In genomic region chr7:24189571-24189944, GRCm38 (mm10) we compare ENCODE assay signal across 27 mouse cellular contexts. TPM values are rescaled to one million over a fixed set of nuclear protein-coding genes. Genes with fewer than 3 reads are reported as not detected.
DNase-seq lines count a peak whose midpoint lies in the region; ATAC-seq and TF ChIP-seq lines count a peak whose summit lies in the region.
"Had no signal": no experiment of that assay in that cellular context is flagged by ENCODE, and none has a peak within 500 bp of the region (broad histone marks: within the 10 kb centered on the region; RNA-seq: fewer than 3 reads in every experiment).

No protein-coding gene starts in this region.

- no peak for TF ChIP-seq CTCF in bone marrow, adult 2 months (IDR thresholded peaks at IDR 0.05; ENCODE audit: control insufficient read depth, insufficient read depth, low read length)
- no peak for TF ChIP-seq CTCF in hindbrain, postnatal 0 days (IDR thresholded peaks at IDR 0.05; ENCODE audit: low read depth)

- no peak overlapping the region for H3K9ac ChIP-seq in hindbrain, postnatal 0 days (replicated peaks; ENCODE audit: low read length)
- no peak overlapping the region for H3K9ac ChIP-seq in hindbrain, embryonic 14.5 days
- H3K9ac ChIP-seq: embryonic facial prominence, embryonic 13.5 days; embryonic facial prominence, embryonic 15.5 days; forebrain, embryonic 13.5 days; forebrain, embryonic 15.5 days; forebrain, postnatal 0 days had no signal

- H3K4me3 ChIP-seq in bone marrow, adult 2 months (replicated peaks; ENCODE audit: control insufficient read depth, low read depth, low read length): no peak overlapping the region
- H3K4me3 ChIP-seq in megakaryocyte, embryonic 14.5 days (replicated peaks): peak overlapping the region; percentile 85
- no peak overlapping the region for H3K4me3 ChIP-seq in hindbrain, postnatal 0 days (ENCODE audit: low read length)
- no peak overlapping the region for H3K4me3 ChIP-seq in hindbrain, embryonic 14.5 days (replicated peaks; ENCODE audit: low read length)
- H3K4me3 ChIP-seq: embryonic facial prominence, embryonic 13.5 days; embryonic facial prominence, embryonic 15.5 days; forebrain, embryonic 13.5 days; forebrain, embryonic 15.5 days had no signal

- peaks cover 5% of the 10 kb centered on the region; the same call in 1 of the 2 replicates for H3K4me1 ChIP-seq in bone marrow, adult 2 months (ENCODE audit: control insufficient read depth, insufficient read depth, low read length)
- H3K4me1 ChIP-seq in megakaryocyte, embryonic 14.5 days: peaks cover 56% of the 10 kb centered on the region
- H3K4me1 ChIP-seq in hindbrain, postnatal 0 days (ENCODE audit: insufficient read depth, low read length): no peaks in the 10 kb centered on the region
- H3K4me1 ChIP-seq in hindbrain, embryonic 14.5 days (replicated peaks; ENCODE audit: control insufficient read depth, insufficient read depth, low read length): no peaks in the 10 kb centered on the region
- H3K4me1 ChIP-seq: embryonic facial prominence, embryonic 13.5 days; embryonic facial prominence, embryonic 15.5 days; forebrain, embryonic 13.5 days; forebrain, embryonic 15.5 days had no signal

- H3K27me3 ChIP-seq in megakaryocyte, embryonic 14.5 days (replicated peaks): no peaks in the 10 kb centered on the region
- no peaks in the 10 kb centered on the region for H3K27me3 ChIP-seq in hindbrain, postnatal 0 days (ENCODE audit: insufficient read depth, low read length)
- H3K27me3 ChIP-seq in hindbrain, embryonic 14.5 days (ENCODE audit: control insufficient read depth, insufficient read depth, low read length): no peaks in the 10 kb centered on the region
- H3K27me3 ChIP-seq: embryonic facial prominence, embryonic 13.5 days; embryonic facial prominence, embryonic 15.5 days; forebrain, embryonic 13.5 days; forebrain, embryonic 15.5 days had no signal

- peak; percentile 89 for ATAC-seq in granulocyte monocyte progenitor cell, adult 5-6 weeks (replicated peaks; ENCODE audit: poor library complexity, severe bottlenecking)
- ATAC-seq in hindbrain, postnatal 0 days: no peak
- ATAC-seq in hindbrain, embryonic 14.5 days (ENCODE audit: low FRiP score): no peak
- ATAC-seq: activated CD4-positive, CD25-positive, alpha-beta regulatory T cell, adult 4 months; CD4-positive, CD25-positive, alpha-beta regulatory T cell, adult 4 months; forebrain, embryonic 13.5 days; forebrain, embryonic 15.5 days; forebrain, postnatal 0 days; Patski had no signal

- peak; percentile 93 for DNase-seq in 416B (ENCODE audit: low read depth)
- DNase-seq in kidney, postnatal 10 days: no peak
- no peak for DNase-seq in hindbrain, postnatal 0 days (ENCODE audit: low spot score)
- DNase-seq in kidney, adult 18-20 months: no peak
- DNase-seq in hindbrain, embryonic 14.5 days (ENCODE audit: low spot score): no peak
- DNase-seq: adrenal gland, adult 8-10 months; adrenal gland, postnatal 25 days; B cell, adult 2 months; cerebellum, adult 11-12 months; cerebellum, adult 2 months; cerebellum, adult 9-10 months; cerebellum, postnatal 10 days; cerebellum, postnatal 25 days; embryo, embryonic 11 days; forebrain, postnatal 0 days had no signal

- H3K36me3 ChIP-seq in megakaryocyte, embryonic 14.5 days (replicated peaks; ENCODE audit: low read length): peaks cover 44% of the 10 kb centered on the region
- no peaks in the 10 kb centered on the region; the same call in 1 of the 2 replicates for H3K36me3 ChIP-seq in hindbrain, postnatal 0 days (ENCODE audit: insufficient read depth, low read length)
- peaks cover 15% of the 10 kb centered on the region; the same call in 1 of the 2 replicates for H3K36me3 ChIP-seq in hindbrain, embryonic 14.5 days (replicated peaks; ENCODE audit: control insufficient read depth, insufficient read depth)
- H3K36me3 ChIP-seq: G1E had no signal

- peak overlapping the region; percentile 39 for H3K27ac ChIP-seq in bone marrow, adult 2 months (ENCODE audit: control insufficient read depth, insufficient read depth, low read depth, low read length, poor library complexity)
- no peak overlapping the region for H3K27ac ChIP-seq in hindbrain, postnatal 0 days
- H3K27ac ChIP-seq in hindbrain, embryonic 14.5 days: no peak overlapping the region
- H3K27ac ChIP-seq: embryonic facial prominence, embryonic 13.5 days; embryonic facial prominence, embryonic 15.5 days; forebrain, embryonic 13.5 days; forebrain, embryonic 15.5 days had no signal

- H3K9me3 ChIP-seq in megakaryocyte, embryonic 14.5 days: peaks cover 23% of the 10 kb centered on the region
- H3K9me3 ChIP-seq in hindbrain, postnatal 0 days (ENCODE audit: low read length): no peaks in the 10 kb centered on the region
- H3K9me3 ChIP-seq in hindbrain, embryonic 14.5 days (ENCODE audit: control insufficient read depth, low read length): peaks cover 9% of the 10 kb centered on the region; the same call in 1 of the 2 replicates
- H3K9me3 ChIP-seq: embryonic facial prominence, embryonic 15.5 days; forebrain, embryonic 13.5 days; forebrain, embryonic 15.5 days; G1E had no signal

- TF ChIP-seq POLR2A in bone marrow, adult 2 months (IDR thresholded peaks at IDR 0.05; ENCODE audit: borderline replicate concordance, control insufficient read depth, low read depth, low read length): no peak

- 1% methylated on average over 5 of the region's 5 CpGs for WGBS in bone marrow, adult 2 months
- 80% methylated on average over 5 of the region's 5 CpGs for WGBS in hindbrain, postnatal 0 days
- WGBS in hindbrain, embryonic 14.5 days: 88% methylated on average over 5 of the region's 5 CpGs

- H3K4me2 ChIP-seq in hindbrain, postnatal 0 days (ENCODE audit: low read depth, low read length): no peak overlapping the region
- no peak overlapping the region for H3K4me2 ChIP-seq in hindbrain, embryonic 14.5 days (replicated peaks)
- H3K4me2 ChIP-seq: embryonic facial prominence, embryonic 13.5 days; embryonic facial prominence, embryonic 15.5 days; forebrain, embryonic 13.5 days; forebrain, embryonic 15.5 days had no signal

RNA-seq across cellular contexts. Expression of gene Zfp114, which starts 14.7 kb away (rescaled TPM):
- not detected in 2 replicates for polyA plus RNA-seq in bone marrow, adult 2 months (2011; ENCODE audit: insufficient read depth, insufficient read length, low replicate concordance, missing spikeins)
- total RNA-seq in granulocyte monocyte progenitor cell, adult 5-6 weeks (2014; fragmentation: Nextera tagmentation): 0.62 and 2.0 TPM in 2 replicates
- 2.4 and 3.5 TPM in 2 replicates for total RNA-seq in granulocyte monocyte progenitor cell, adult 5-6 weeks (2017)
- not detected in 2 replicates for polyA plus RNA-seq in megakaryocyte, embryonic 14.5 days (2012; ENCODE audit: insufficient read depth, low replicate concordance)
- 5.4 and 5.5 TPM in 2 replicates for total RNA-seq in hindbrain, postnatal 0 days (2014; rRNA removed)
- 2.5 and 3.0 TPM in 2 replicates for polyA plus RNA-seq in hindbrain, postnatal 0 days (2015; fragmentation: Nextera tagmentation; extraction: Ambion mirVana)
- polyA plus RNA-seq in hindbrain, embryonic 14.5 days (2014; fragmentation: Nextera tagmentation; extraction: Ambion mirVana): 3.7 and 4.0 TPM in 2 replicates
- total RNA-seq: CH12.LX had no signal
- polyA plus RNA-seq: G1E had no signal

RNA-seq across cellular contexts. Expression of gene Zfp111, which starts 21.7 kb away (rescaled TPM):
- 0.74 and 1.8 TPM in 2 replicates for polyA plus RNA-seq in bone marrow, adult 2 months (2011; ENCODE audit: insufficient read depth, insufficient read length, low replicate concordance, missing spikeins)
- 18.1 and 19.8 TPM in 2 replicates for total RNA-seq in granulocyte monocyte progenitor cell, adult 5-6 weeks (2014; fragmentation: Nextera tagmentation)
- total RNA-seq in granulocyte monocyte progenitor cell, adult 5-6 weeks (2017): 18.8 and 21.2 TPM in 2 replicates
- 0.41 TPM in 1 of 2 replicates, not detected in the other for polyA plus RNA-seq in megakaryocyte, embryonic 14.5 days (2012; ENCODE audit: insufficient read depth, low replicate concordance)
- total RNA-seq in hindbrain, postnatal 0 days (2014; rRNA removed): 3.7 and 5.9 TPM in 2 replicates
- polyA plus RNA-seq in hindbrain, postnatal 0 days (2015; fragmentation: Nextera tagmentation; extraction: Ambion mirVana): 2.0 and 2.5 TPM in 2 replicates
- polyA plus RNA-seq in hindbrain, embryonic 14.5 days (2014; fragmentation: Nextera tagmentation; extraction: Ambion mirVana): 4.0 and 5.5 TPM in 2 replicates
- total RNA-seq: CH12.LX had no signal

RNA-seq across cellular contexts. Expression of gene Zfp109, which starts 47.8 kb away (rescaled TPM):
- 0.43 and 0.95 TPM in 2 replicates for polyA plus RNA-seq in bone marrow, adult 2 months (2011; ENCODE audit: insufficient read depth, insufficient read length, low replicate concordance, missing spikeins)
- 3.3 and 7.0 TPM in 2 replicates for total RNA-seq in granulocyte monocyte progenitor cell, adult 5-6 weeks (2014; fragmentation: Nextera tagmentation)
- 8.7 and 9.0 TPM in 2 replicates for total RNA-seq in granulocyte monocyte progenitor cell, adult 5-6 weeks (2017)
- polyA plus RNA-seq in megakaryocyte, embryonic 14.5 days (2012; ENCODE audit: insufficient read depth, low replicate concordance): 0.27 TPM in 1 of 2 replicates, not detected in the other
- total RNA-seq in hindbrain, postnatal 0 days (2014; rRNA removed): 4.4 and 8.5 TPM in 2 replicates
- 2.0 and 2.1 TPM in 2 replicates for polyA plus RNA-seq in hindbrain, postnatal 0 days (2015; fragmentation: Nextera tagmentation; extraction: Ambion mirVana)
- polyA plus RNA-seq in hindbrain, embryonic 14.5 days (2014; fragmentation: Nextera tagmentation; extraction: Ambion mirVana): 2.9 and 3.9 TPM in 2 replicates
- total RNA-seq: CH12.LX had no signal

RNA-seq across cellular contexts. Expression of gene Zfp235, which starts 55.6 kb away (rescaled TPM):
- 1.7 and 4.5 TPM in 2 replicates for polyA plus RNA-seq in bone marrow, adult 2 months (2011; ENCODE audit: insufficient read depth, insufficient read length, low replicate concordance, missing spikeins)
- 8.6 and 10.4 TPM in 2 replicates for total RNA-seq in granulocyte monocyte progenitor cell, adult 5-6 weeks (2014; fragmentation: Nextera tagmentation)
- 8.9 and 9.6 TPM in 2 replicates for total RNA-seq in granulocyte monocyte progenitor cell, adult 5-6 weeks (2017)
- 1.00 and 2.8 TPM in 2 replicates for polyA plus RNA-seq in megakaryocyte, embryonic 14.5 days (2012; ENCODE audit: insufficient read depth, low replicate concordance)
- total RNA-seq in hindbrain, postnatal 0 days (2014; rRNA removed): 17.0 and 19.6 TPM in 2 replicates
- polyA plus RNA-seq in hindbrain, postnatal 0 days (2015; fragmentation: Nextera tagmentation; extraction: Ambion mirVana): 20.0 and 20.4 TPM in 2 replicates
- polyA plus RNA-seq in hindbrain, embryonic 14.5 days (2014; fragmentation: Nextera tagmentation; extraction: Ambion mirVana): 26.1 and 28.8 TPM in 2 replicates
